Mouse (Mus musculus): ENCODE results near the gene Lrrfip2. TPM values are rescaled to one million over a fixed set of nuclear protein-coding genes. Genes with fewer than 3 reads are reported as not detected.

The Lrrfip2 gene
- polyA plus RNA-seq, 1 experiment from 2014 or later = 45.2 TPM

- Histone ChIP-seq H3K9ac (ENCODE audit: low read length) (no peak overlapping the region), H3K4me2 (ENCODE audit: low read length) (no peak overlapping the region), H3K27me3 (replicated peaks; ENCODE audit: control insufficient read depth, insufficient read depth, low read length) (no peaks in the 10 kb centered on the region), H3K36me3 (ENCODE audit: control insufficient read depth, insufficient read depth, low read length) (peaks cover 8% of the 10 kb centered on the region), H3K4me3 (ENCODE audit: low read depth, low read length) (no peak overlapping the region), H3K9me3 (replicated peaks; ENCODE audit: control insufficient read depth, low read length) (no peaks in the 10 kb centered on the region), H3K4me1 (ENCODE audit: control insufficient read depth, insufficient read depth, low read length) (peaks cover 2% of the 10 kb centered on the region; the same call in 1 of the 2 replicates), H3K27ac (ENCODE audit: low read depth, low read length) (no peak overlapping the region)
- WGBS = 95% methylated on average over 7 of the region's 7 CpGs
- DNase-seq (ENCODE audit: low spot score) (no peak), ATAC-seq (no peak)
Observed at GRCm38 (mm10) chr9:111188731-111189130, 71.3 kb downstream of the Lrrfip2 start.

GRCm38 (mm10) chr9:111193211-111193610 lies 75.8 kb downstream of the Lrrfip2 start:
- H3K4me1 ChIP-seq (ENCODE audit: control insufficient read depth, insufficient read depth, low read length) = no peaks in the 10 kb centered on the region
- H3K27ac ChIP-seq (ENCODE audit: low read depth, low read length) = no peak overlapping the region
- ATAC-seq (no peak), DNase-seq (ENCODE audit: low spot score) (no peak)
- no peaks in the 10 kb centered on the region for H3K9me3 ChIP-seq (replicated peaks; ENCODE audit: control insufficient read depth, low read length)
- H3K4me3 ChIP-seq (ENCODE audit: low read depth, low read length) = no peak overlapping the region
- H3K27me3 ChIP-seq (replicated peaks; ENCODE audit: control insufficient read depth, insufficient read depth, low read length) = no peaks in the 10 kb centered on the region
- no peak overlapping the region for H3K4me2 ChIP-seq (ENCODE audit: low read length)
- WGBS = 92% methylated on average over 2 of the region's 2 CpGs
- H3K9ac ChIP-seq (ENCODE audit: low read length) = no peak overlapping the region
- H3K36me3 ChIP-seq (ENCODE audit: control insufficient read depth, insufficient read depth, low read length) = peaks cover 11% of the 10 kb centered on the region

- Histone ChIP-seq H3K4me2 (ENCODE audit: low read length) (no peak overlapping the region), H3K27me3 (replicated peaks; ENCODE audit: control insufficient read depth, insufficient read depth, low read length) (no peaks in the 10 kb centered on the region), H3K9me3 (replicated peaks; ENCODE audit: control insufficient read depth, low read length) (no peaks in the 10 kb centered on the region), H3K4me3 (ENCODE audit: low read depth, low read length) (no peak overlapping the region), H3K9ac (ENCODE audit: low read length) (no peak overlapping the region), H3K36me3 (ENCODE audit: control insufficient read depth, insufficient read depth, low read length) (0 out of 2 replicates have a peak, but pooled peaks cover 3% of the 10 kb centered on the region), H3K4me1 (ENCODE audit: control insufficient read depth, insufficient read depth, low read length) (no peaks in the 10 kb centered on the region), H3K27ac (ENCODE audit: low read depth, low read length) (no peak overlapping the region)
- ATAC-seq = no peak
- WGBS = 96% methylated on average over 3 of the region's 3 CpGs
- no peak for DNase-seq (ENCODE audit: low spot score)
Observed at GRCm38 (mm10) chr9:111197116-111197515, 79.7 kb downstream of the Lrrfip2 start.

GRCm38 (mm10) chr9:111197712-111198111 lies 80.3 kb downstream of the Lrrfip2 start:
- no peaks in the 10 kb centered on the region for H3K27me3 ChIP-seq (replicated peaks; ENCODE audit: control insufficient read depth, insufficient read depth, low read length)
- no peaks in the 10 kb centered on the region for H3K9me3 ChIP-seq (replicated peaks; ENCODE audit: control insufficient read depth, low read length)
- no peak overlapping the region for H3K4me2 ChIP-seq (ENCODE audit: low read length)
- ATAC-seq (no peak), DNase-seq (ENCODE audit: low spot score) (no peak)
- no peak overlapping the region for H3K4me3 ChIP-seq (ENCODE audit: low read depth, low read length)
- H3K36me3 ChIP-seq (ENCODE audit: control insufficient read depth, insufficient read depth, low read length) = 0 out of 2 replicates have a peak, but pooled peaks cover 3% of the 10 kb centered on the region
- no peak overlapping the region for H3K9ac ChIP-seq (ENCODE audit: low read length)
- no peaks in the 10 kb centered on the region for H3K4me1 ChIP-seq (ENCODE audit: control insufficient read depth, insufficient read depth, low read length)
- WGBS = 90% methylated on average over 4 of the region's 4 CpGs
- no peak overlapping the region for H3K27ac ChIP-seq (ENCODE audit: low read depth, low read length)

GRCm38 (mm10) chr9:111198332-111198731 lies 80.9 kb downstream of the Lrrfip2 start:
- ATAC-seq = no peak
- WGBS = 81% methylated on average over 1 of the region's 1 CpGs
- no peak for DNase-seq (ENCODE audit: low spot score)
- no peak overlapping the region for H3K27ac ChIP-seq (ENCODE audit: low read depth, low read length)
- no peaks in the 10 kb centered on the region for H3K27me3 ChIP-seq (replicated peaks; ENCODE audit: control insufficient read depth, insufficient read depth, low read length)
- no peak overlapping the region for H3K4me2 ChIP-seq (ENCODE audit: low read length)
- H3K9ac ChIP-seq (ENCODE audit: low read length) = no peak overlapping the region
- no peaks in the 10 kb centered on the region for H3K4me1 ChIP-seq (ENCODE audit: control insufficient read depth, insufficient read depth, low read length)
- no peaks in the 10 kb centered on the region for H3K9me3 ChIP-seq (replicated peaks; ENCODE audit: control insufficient read depth, low read length)
- no peak overlapping the region for H3K4me3 ChIP-seq (ENCODE audit: low read depth, low read length)
- H3K36me3 ChIP-seq (ENCODE audit: control insufficient read depth, insufficient read depth, low read length) = 0 out of 2 replicates have a peak, but pooled peaks cover 3% of the 10 kb centered on the region

- Histone ChIP-seq H3K4me2 (ENCODE audit: low read length) (no peak overlapping the region), H3K9ac (ENCODE audit: low read length) (no peak overlapping the region), H3K4me1 (ENCODE audit: control insufficient read depth, insufficient read depth, low read length) (no peaks in the 10 kb centered on the region), H3K36me3 (ENCODE audit: control insufficient read depth, insufficient read depth, low read length) (peaks cover 3% of the 10 kb centered on the region; the same call in 1 of the 2 replicates), H3K27me3 (replicated peaks; ENCODE audit: control insufficient read depth, insufficient read depth, low read length) (no peaks in the 10 kb centered on the region), H3K4me3 (ENCODE audit: low read depth, low read length) (no peak overlapping the region), H3K9me3 (replicated peaks; ENCODE audit: control insufficient read depth, low read length) (no peaks in the 10 kb centered on the region), H3K27ac (ENCODE audit: low read depth, low read length) (no peak overlapping the region)
- no peak for DNase-seq (ENCODE audit: low spot score)
- ATAC-seq = no peak
Observed at GRCm38 (mm10) chr9:111200208-111200607, 82.8 kb downstream of the Lrrfip2 start.

GRCm38 (mm10) chr9:111204601-111205375 lies 87.4 kb downstream of the Lrrfip2 start:
- H3K9ac ChIP-seq (ENCODE audit: low read length) = no peak overlapping the region
- no peak overlapping the region for H3K4me2 ChIP-seq (ENCODE audit: low read length)
- no peak overlapping the region for H3K27ac ChIP-seq (ENCODE audit: low read depth, low read length)
- H3K9me3 ChIP-seq (replicated peaks; ENCODE audit: control insufficient read depth, low read length) = no peaks in the 10 kb centered on the region
- ATAC-seq (no peak), DNase-seq (ENCODE audit: low spot score) (no peak)
- no peak overlapping the region for H3K4me3 ChIP-seq (ENCODE audit: low read depth, low read length)
- peaks cover 8% of the 10 kb centered on the region; the same call in 1 of the 2 replicates for H3K36me3 ChIP-seq (ENCODE audit: control insufficient read depth, insufficient read depth, low read length)
- no peaks in the 10 kb centered on the region for H3K27me3 ChIP-seq (replicated peaks; ENCODE audit: control insufficient read depth, insufficient read depth, low read length)
- 88% methylated on average over 9 of the region's 9 CpGs for WGBS
- H3K4me1 ChIP-seq (ENCODE audit: control insufficient read depth, insufficient read depth, low read length) = no peaks in the 10 kb centered on the region

- ATAC-seq = no peak
- no peaks in the 10 kb centered on the region for H3K27me3 ChIP-seq (replicated peaks; ENCODE audit: control insufficient read depth, insufficient read depth, low read length)
- no peak for DNase-seq (ENCODE audit: low spot score)
- H3K4me3 ChIP-seq (ENCODE audit: low read depth, low read length) = no peak overlapping the region
- no peaks in the 10 kb centered on the region for H3K9me3 ChIP-seq (replicated peaks; ENCODE audit: control insufficient read depth, low read length)
- H3K36me3 ChIP-seq (ENCODE audit: control insufficient read depth, insufficient read depth, low read length) = peaks cover 8% of the 10 kb centered on the region; the same call in 1 of the 2 replicates
- H3K9ac ChIP-seq (ENCODE audit: low read length) = no peak overlapping the region
- H3K27ac ChIP-seq (ENCODE audit: low read depth, low read length) = no peak overlapping the region
- H3K4me1 ChIP-seq (ENCODE audit: control insufficient read depth, insufficient read depth, low read length) = no peaks in the 10 kb centered on the region
- WGBS = 74% methylated on average over 3 of the region's 3 CpGs
- no peak overlapping the region for H3K4me2 ChIP-seq (ENCODE audit: low read length)
Observed at GRCm38 (mm10) chr9:111207683-111208082, 90.3 kb downstream of the Lrrfip2 start.

GRCm38 (mm10) chr9:111208185-111208584 lies 90.8 kb downstream of the Lrrfip2 start:
- ATAC-seq = no peak
- peaks cover 8% of the 10 kb centered on the region; the same call in 1 of the 2 replicates for H3K36me3 ChIP-seq (ENCODE audit: control insufficient read depth, insufficient read depth, low read length)
- no peak overlapping the region for H3K4me3 ChIP-seq (ENCODE audit: low read depth, low read length)
- H3K27ac ChIP-seq (ENCODE audit: low read depth, low read length) = no peak overlapping the region
- WGBS = 97% methylated on average over 3 of the region's 3 CpGs
- no peak overlapping the region for H3K9ac ChIP-seq (ENCODE audit: low read length)
- H3K27me3 ChIP-seq (replicated peaks; ENCODE audit: control insufficient read depth, insufficient read depth, low read length) = no peaks in the 10 kb centered on the region
- no peaks in the 10 kb centered on the region for H3K9me3 ChIP-seq (replicated peaks; ENCODE audit: control insufficient read depth, low read length)
- no peak for DNase-seq (ENCODE audit: low spot score)
- H3K4me1 ChIP-seq (ENCODE audit: control insufficient read depth, insufficient read depth, low read length) = no peaks in the 10 kb centered on the region
- H3K4me2 ChIP-seq (ENCODE audit: low read length) = no peak overlapping the region

Data from forebrain, embryonic 14.5 days (tissue).